Mouse (Mus musculus) ES-E14 (cell line): ENCODE measurements around the gene Cxcl3.

ENCODE experiments used
- MAFK ChIP-seq: IDR thresholded peaks from 2 replicates; pipeline ENCODE4 v1.6.1; 2014; ENCODE audit warnings: mild to moderate bottlenecking, low read depth, low read length, inconsistent platforms; ENCODE audit not compliant: insufficient read depth
- ZC3H11A ChIP-seq: IDR thresholded peaks from 2 replicates; pipeline ENCODE4 v1.6.1; 2012; ENCODE audit warnings: low read depth, mild to moderate bottlenecking, inconsistent platforms, low read length, borderline replicate concordance
- ZNF384 ChIP-seq: IDR thresholded peaks from 2 replicates; pipeline ENCODE4 v1.6.1; 2012; ENCODE audit warnings: low read depth, low read length, inconsistent platforms

GRCm38 (mm10) chr5:90789306-90790073, 3.6 kb downstream of the Cxcl3 start:
- no peak for TF ChIP-seq ZNF384
- TF ChIP-seq ZC3H11A: no peak
- no peak for TF ChIP-seq MAFK
